Mouse (Mus musculus) ES-E14 (cell line): Measurements from ENCODE around the gene Larp4b.

Experiments
- CHD2 ChIP-seq: IDR thresholded peaks from 2 replicates; pipeline ENCODE4 v1.6.1; 2014; ENCODE audit warnings: mild to moderate bottlenecking, low read depth, low read length, inconsistent platforms
- HCFC1 ChIP-seq: IDR thresholded peaks from 2 replicates; pipeline ENCODE4 v1.6.1; 2012; ENCODE audit warnings: low read length, inconsistent platforms, borderline replicate concordance; ENCODE audit not compliant: insufficient read depth

GRCm38 (mm10) chr13:9170726-9171125, 77.0 kb downstream of the Larp4b start:
- TF ChIP-seq CHD2: no peak
- TF ChIP-seq HCFC1: no peak
